Mouse (Mus musculus): Measurements from ENCODE around the gene Fam161a. TPM values are rescaled to one million over a fixed set of nuclear protein-coding genes. Genes with fewer than 3 reads are reported as not detected.

Gene Fam161a
- 3.0 TPM for polyA plus RNA-seq (2021)

GRCm38 (mm10) chr11:23007481-23008180 is at the start of gene Fam161a:
Gene Fam161a (plus strand): TSS chr11:23007531.
- in situ Hi-C loops (cut with MboI; ENCODE audit: low pct_unique_long_range_greater_than_20kb), result loop anchor here (5.0 kb wide), 1 partner anchor 60 kb away; no protein-coding TSS in a partner anchor
- no peak for TF ChIP-seq CTCF (IDR thresholded peaks at IDR 0.05)
- ChIA-PET POLR2A (interaction anchor here (0.9 to 1.7 kb wide), 3 partner anchors 16 to 248 kb away, joined by 3 to 5 read pairs (median 3); partner anchors contain the start of gene Xpo1), CTCF (interaction anchor here (0.7 to 2.1 kb wide), 7 partner anchors 11 to 263 kb away, joined by 3 to 6 read pairs (median 4); no protein-coding TSS in a partner anchor)
- DNase-seq (ENCODE audit: low read depth, low spot score) (peak; percentile 64), ATAC-seq (peak; percentile 92)
- no peaks in the 10 kb centered on the region for H3K27me3 ChIP-seq

GRCm38 (mm10) chr11:22957791-22958374 is 49.4 kb upstream of the Fam161a start:
- no peak for DNase-seq (ENCODE audit: low read depth, low spot score)

GRCm38 (mm10) chr11:22962101-22962500 is 45.2 kb upstream of the Fam161a start:
- DNase-seq (ENCODE audit: low read depth, low spot score), result no peak
- no peak for TF ChIP-seq CTCF (IDR thresholded peaks at IDR 0.05)
- ATAC-seq, result no peak
- in situ Hi-C loops (cut with MboI; ENCODE audit: low pct_unique_long_range_greater_than_20kb), result loop anchor here (10.0 kb wide), 2 partner anchors 267 to 737 kb away; no protein-coding TSS in a partner anchor
- no peaks in the 10 kb centered on the region for H3K27me3 ChIP-seq
- POLR2A ChIA-PET, result no interaction called here
- CTCF ChIA-PET, result interaction anchor here (0.8 kb wide), 1 partner anchor 269 kb away, joined by 3 read pairs; no protein-coding TSS in a partner anchor

More at GRCm38 (mm10) chr11:22957791-22958374, 49.4 kb upstream of the Fam161a start:
- H3K27me3 ChIP-seq, result no peaks in the 10 kb centered on the region
- ATAC-seq, result no peak
- TF ChIP-seq CTCF (IDR thresholded peaks at IDR 0.05), result peak; percentile 67
- POLR2A ChIA-PET, result interaction anchor here (0.6 to 0.8 kb wide), 2 partner anchors 98 to 113 kb away, joined by 3 to 6 read pairs; no protein-coding TSS in a partner anchor
- CTCF ChIA-PET, result interaction anchor here (0.6 to 6.1 kb wide), 7 partner anchors 111 to 332 kb away, joined by 3 to 52 read pairs (median 4); no protein-coding TSS in a partner anchor
- in situ Hi-C loops (cut with MboI; ENCODE audit: low pct_unique_long_range_greater_than_20kb), result no loop called here

GRCm38 (mm10) chr11:22964401-22964800 is 42.9 kb upstream of the Fam161a start:
- in situ Hi-C loops (cut with MboI; ENCODE audit: low pct_unique_long_range_greater_than_20kb), result loop anchor here (10.0 kb wide), 2 partner anchors 270 to 740 kb away; no protein-coding TSS in a partner anchor
- TF ChIP-seq CTCF (IDR thresholded peaks at IDR 0.05), result no peak
- POLR2A ChIA-PET, result no interaction called here
- CTCF ChIA-PET, result interaction anchor here (1.1 to 1.3 kb wide), 3 partner anchors 23 to 333 kb away, joined by 3 to 5 read pairs (median 3); no protein-coding TSS in a partner anchor
- H3K27me3 ChIP-seq, result no peaks in the 10 kb centered on the region
- ATAC-seq (no peak), DNase-seq (ENCODE audit: low read depth, low spot score) (no peak)

GRCm38 (mm10) chr11:22965503-22965902 is 41.8 kb upstream of the Fam161a start:
- in situ Hi-C loops (cut with MboI; ENCODE audit: low pct_unique_long_range_greater_than_20kb), result loop anchor here (5.0 to 10.0 kb wide), 3 partner anchors 271 to 741 kb away; no protein-coding TSS in a partner anchor
- no peak for DNase-seq (ENCODE audit: low read depth, low spot score)
- H3K27me3 ChIP-seq, result no peaks in the 10 kb centered on the region
- ATAC-seq, result peak; percentile 94
- ChIA-PET CTCF (interaction anchor here (0.8 to 1.3 kb wide), 8 partner anchors 9 to 347 kb away, joined by 3 to 5 read pairs (median 3); no protein-coding TSS in a partner anchor), POLR2A (no interaction called here)
- TF ChIP-seq CTCF (IDR thresholded peaks at IDR 0.05), result peak; percentile 67

- ChIA-PET CTCF (interaction anchor here (0.6 to 3.4 kb wide), 3 partner anchors 12 to 339 kb away, joined by 3 to 14 read pairs (median 3); partner anchors contain the start of genes Commd1 and Gm28048), POLR2A (no interaction called here)
- DNase-seq (ENCODE audit: low read depth, low spot score) (no peak), ATAC-seq (no peak)
- TF ChIP-seq CTCF (IDR thresholded peaks at IDR 0.05), result no peak
- H3K27me3 ChIP-seq, result no peaks in the 10 kb centered on the region
- in situ Hi-C loops (cut with MboI; ENCODE audit: low pct_unique_long_range_greater_than_20kb), result loop anchor here (5.0 to 10.0 kb wide), 3 partner anchors 275 to 745 kb away; no protein-coding TSS in a partner anchor
Observed at GRCm38 (mm10) chr11:22969486-22969885, 37.8 kb upstream of the Fam161a start.

GRCm38 (mm10) chr11:22970546-22970945 is 36.8 kb upstream of the Fam161a start:
- DNase-seq (ENCODE audit: low read depth, low spot score) (no peak), ATAC-seq (no peak)
- ChIA-PET CTCF (interaction anchor here (1.4 to 3.4 kb wide), 2 partner anchors 140 to 340 kb away, joined by 3 to 14 read pairs; no protein-coding TSS in a partner anchor), POLR2A (no interaction called here)
- H3K27me3 ChIP-seq, result no peaks in the 10 kb centered on the region
- TF ChIP-seq CTCF (IDR thresholded peaks at IDR 0.05), result no peak
- in situ Hi-C loops (cut with MboI; ENCODE audit: low pct_unique_long_range_greater_than_20kb), result no loop called here

- DNase-seq (ENCODE audit: low read depth, low spot score), result no peak
- peak; percentile 71 for ATAC-seq
- POLR2A ChIA-PET, result interaction anchor here (0.6 kb wide), 1 partner anchor 16 kb away, joined by 7 read pairs; no protein-coding TSS in a partner anchor
- CTCF ChIA-PET, result interaction anchor here (1.4 to 3.4 kb wide), 2 partner anchors 142 to 341 kb away, joined by 3 to 14 read pairs; no protein-coding TSS in a partner anchor
- TF ChIP-seq CTCF (IDR thresholded peaks at IDR 0.05), result no peak
- no peaks in the 10 kb centered on the region for H3K27me3 ChIP-seq
- in situ Hi-C loops (cut with MboI; ENCODE audit: low pct_unique_long_range_greater_than_20kb), result no loop called here
Observed at GRCm38 (mm10) chr11:22971835-22972709, 35.3 kb upstream of the Fam161a start, which contains the start of gene Zrsr1. Gene Zrsr1 (plus strand): TSS chr11:22972005.

- ATAC-seq (peak; percentile 59), DNase-seq (ENCODE audit: low read depth, low spot score) (no peak)
- CTCF ChIA-PET, result interaction anchor here (0.8 kb wide), 1 partner anchor 340 kb away, joined by 3 read pairs; no protein-coding TSS in a partner anchor
- no peak for TF ChIP-seq CTCF (IDR thresholded peaks at IDR 0.05)
- in situ Hi-C loops (cut with MboI; ENCODE audit: low pct_unique_long_range_greater_than_20kb), result no loop called here
- POLR2A ChIA-PET, result interaction anchor here (1.7 kb wide), 1 partner anchor 9 kb away, joined by 3 read pairs; the partner anchor contains the start of genes Commd1 and Gm28048
- H3K27me3 ChIP-seq, result no peaks in the 10 kb centered on the region
Observed at GRCm38 (mm10) chr11:22972746-22973526, 34.4 kb upstream of the Fam161a start.

Data from Patski (cell line).